Mouse (Mus musculus) liver (tissue): ENCODE data around the gene Rabgef1.

ENCODE experiments used
- DNase-seq: peaks from one replicate; pipeline ENCODE4 v3.0.0-alpha.2; 2020; ENCODE audit warnings: mixed read lengths

Rabgef1 gene

GRCm38 (mm10) chr5:130171423-130171954, at the start of gene Rabgef1:
TSS of gene Rabgef1 (plus strand) at chr5:130171798.
- peak; percentile 97 for DNase-seq

GRCm38 (mm10) chr5:130122355-130122754, 49.2 kb upstream of the Rabgef1 start:
- no peak for DNase-seq

- no peak for DNase-seq
These were observed 47.3 kb upstream of the Rabgef1 start for GRCm38 (mm10) chr5:130124271-130124670.

- DNase-seq = no peak
These were observed 42.7 kb upstream of the Rabgef1 start for GRCm38 (mm10) chr5:130128686-130129523.

GRCm38 (mm10) chr5:130129524-130129793, 42.1 kb upstream of the Rabgef1 start:
- no peak for DNase-seq

- no peak for DNase-seq
These were observed 35.0 kb upstream of the Rabgef1 start for GRCm38 (mm10) chr5:130136597-130136996.

GRCm38 (mm10) chr5:130139393-130139792, 32.2 kb upstream of the Rabgef1 start:
- DNase-seq = peak; percentile 78

- no peak for DNase-seq
These were observed 30.5 kb upstream of the Rabgef1 start for GRCm38 (mm10) chr5:130141138-130141537.

- no peak for DNase-seq
These were observed 29.6 kb upstream of the Rabgef1 start for GRCm38 (mm10) chr5:130142041-130142440.

- DNase-seq = no peak
These were observed 28.5 kb upstream of the Rabgef1 start for GRCm38 (mm10) chr5:130143101-130143500.

GRCm38 (mm10) chr5:130143977-130144333, 27.6 kb upstream of the Rabgef1 start:
- DNase-seq = peak; percentile 87

GRCm38 (mm10) chr5:130144334-130145312, 27.0 kb upstream of the Rabgef1 start, which contains the start of gene Kctd7:
TSS of gene Kctd7 (plus strand) at chr5:130144861.
- peak; percentile 97 for DNase-seq

GRCm38 (mm10) chr5:130145961-130146360, 25.6 kb upstream of the Rabgef1 start:
- no peak for DNase-seq

- DNase-seq = no peak
These were observed 21.8 kb upstream of the Rabgef1 start for GRCm38 (mm10) chr5:130149726-130150310.

- DNase-seq = no peak
These were observed 17.3 kb upstream of the Rabgef1 start for GRCm38 (mm10) chr5:130154286-130154685.

GRCm38 (mm10) chr5:130158545-130158944, 13.1 kb upstream of the Rabgef1 start:
- DNase-seq = no peak

GRCm38 (mm10) chr5:130159761-130160201, 11.8 kb upstream of the Rabgef1 start:
- DNase-seq = no peak

GRCm38 (mm10) chr5:130163670-130164069, 7.9 kb upstream of the Rabgef1 start:
- DNase-seq = peak; percentile 91

GRCm38 (mm10) chr5:130165213-130165612, 6.4 kb upstream of the Rabgef1 start:
- DNase-seq = no peak

- DNase-seq = no peak
These were observed 2.5 kb upstream of the Rabgef1 start for GRCm38 (mm10) chr5:130169109-130169508.

GRCm38 (mm10) chr5:130170666-130171422, 754 bp upstream of the Rabgef1 start:
- peak; percentile 86 for DNase-seq

- DNase-seq = peak; percentile 46
These were observed 481 bp downstream of the Rabgef1 start for GRCm38 (mm10) chr5:130171956-130172601.
